Mouse (Mus musculus) lung, embryonic 14.5 days (tissue): Measurements from ENCODE around the gene Mapre3. TPM values are rescaled to one million over a fixed set of nuclear protein-coding genes. Genes with fewer than 3 reads are reported as not detected.
A peak's percentile ranks its signal among the peaks of the same experiment; 100 is the strongest.

ENCODE experiments used
- ATAC-seq: fragments of 200-750 bp; cut with Nextera tagmentation; 2 replicates; pipeline ENCODE4 v1.8.0; 2017; ENCODE audit warnings: mild to moderate bottlenecking, moderate TSS enrichment, moderate library complexity; ENCODE audit not compliant: insufficient read depth
- DNase-seq: peaks from one replicate; pipeline ENCODE4 v3.0.0-alpha.2; 2015
- H3K27ac ChIP-seq: fragments of 300-500 bp; sonication (generic); 2 replicates; pipeline ENCODE4 v1.5.1; 2014; ENCODE audit warnings: low read depth, mild to moderate bottlenecking, moderate library complexity
- H3K27me3 ChIP-seq: fragments of 300-500 bp; sonication (generic); 2 replicates; pipeline ENCODE4 v1.6.1; 2014; ENCODE audit warnings: low read length, control low read depth; ENCODE audit not compliant: insufficient read depth
- H3K36me3 ChIP-seq: fragments of 300-500 bp; sonication (generic); 2 replicates; pipeline ENCODE4 v1.6.1; 2014; ENCODE audit warnings: control low read depth; ENCODE audit not compliant: insufficient read depth
- H3K4me1 ChIP-seq: fragments of 300-500 bp; sonication (generic); 2 replicates; pipeline ENCODE4 v1.6.1; 2014; ENCODE audit warnings: antibody characterized with exemption, control low read depth; ENCODE audit not compliant: insufficient read depth
- H3K4me2 ChIP-seq: fragments of 300-500 bp; sonication (generic); 2 replicates; pipeline ENCODE4 v1.6.1; 2014; ENCODE audit warnings: mild to moderate bottlenecking
- H3K4me3 ChIP-seq: fragments of 300-500 bp; sonication (generic); 2 replicates; pipeline ENCODE4 v1.5.1; 2014; ENCODE audit warnings: low read depth, low read length
- H3K9ac ChIP-seq: fragments of 300-500 bp; sonication (generic); 2 replicates; pipeline ENCODE4 v1.6.1; 2014
- H3K9me3 ChIP-seq: fragments of 300-500 bp; sonication (generic); 2 replicates; pipeline ENCODE4 v1.6.1; 2016; ENCODE audit warnings: low read depth, low read length, control low read depth
- CTCF ChIP-seq: IDR thresholded peaks from 2 replicates; pipeline ENCODE4 v1.5.1; 2016; ENCODE audit warnings: antibody characterized with exemption, low read depth
- WGBS: fragments of 180-500 bp; shearing (Covaris S2); extraction: QIAGEN DNeasy Blood & Tissue Kit; methylation state at CpG from one replicate; pipeline ENCODE4 v1.1.7; 2014; 5-methylcytosine and 5-hydroxymethylcytosine counted together
- polyA plus RNA-seq: library from polyadenylated mRNA; unstranded; fragments of >200 nt; fragmentation: Nextera tagmentation; extraction: Ambion mirVana; gene quantifications from 2 replicates; pipeline ENCODE4 v1.2.1, GENCODE M21; 2014

The Mapre3 gene
- polyA plus RNA-seq, 1 experiment from 2014 or later = 17.9 TPM

- Histone ChIP-seq H3K9ac (no peak overlapping the region), H3K27ac (no peak overlapping the region), H3K36me3 (no peaks in the 10 kb centered on the region), H3K27me3 (no peaks in the 10 kb centered on the region), H3K4me2 (no peak overlapping the region), H3K9me3 (no peaks in the 10 kb centered on the region), H3K4me3 (no peak overlapping the region), H3K4me1 (no peaks in the 10 kb centered on the region; the same call in 1 of the 2 replicates)
- ATAC-seq (no peak), DNase-seq (no peak)
- WGBS = 60% methylated on average over 6 of the region's 6 CpGs
- no peak for TF ChIP-seq CTCF
These were observed 15.5 kb upstream of the Mapre3 start for GRCm38 (mm10) chr5:30798965-30799364.

- 55% methylated on average over 12 of the region's 12 CpGs for WGBS
- H3K9me3 ChIP-seq = no peaks in the 10 kb centered on the region
- no peak overlapping the region for H3K4me3 ChIP-seq
- no peak for TF ChIP-seq CTCF
- no peak overlapping the region for H3K27ac ChIP-seq
- no peak; the same call in 1 of the 2 replicates for ATAC-seq
- no peaks in the 10 kb centered on the region for H3K27me3 ChIP-seq
- H3K4me1 ChIP-seq = no peaks in the 10 kb centered on the region; the same call in 1 of the 2 replicates
- no peaks in the 10 kb centered on the region for H3K36me3 ChIP-seq
- H3K9ac ChIP-seq = no peak overlapping the region
- DNase-seq = peak; percentile 51
- H3K4me2 ChIP-seq = no peak overlapping the region
These were observed 11.5 kb upstream of the Mapre3 start for GRCm38 (mm10) chr5:30802724-30803467.

- Histone ChIP-seq H3K9ac (no peak overlapping the region), H3K36me3 (no peaks in the 10 kb centered on the region)
These were observed 8.3 kb upstream of the Mapre3 start for GRCm38 (mm10) chr5:30806106-30806505.

GRCm38 (mm10) chr5:30815120-30815465 lies 652 bp downstream of the Mapre3 start:
- H3K36me3 ChIP-seq = no peaks in the 10 kb centered on the region
- DNase-seq (no peak), ATAC-seq (no peak; the same call in 1 of the 2 replicates)
- H3K9ac ChIP-seq = peak overlapping the region; percentile 72
- no peaks in the 10 kb centered on the region for H3K9me3 ChIP-seq
- peaks cover 4% of the 10 kb centered on the region; the same call in 1 of the 2 replicates for H3K4me1 ChIP-seq
- peak overlapping the region; percentile 84 for H3K4me2 ChIP-seq
- peak overlapping the region; percentile 73 for H3K4me3 ChIP-seq
- H3K27ac ChIP-seq = no peak overlapping the region
- no peak for TF ChIP-seq CTCF
- WGBS = 2% methylated on average over 7 of the region's 7 CpGs
- H3K27me3 ChIP-seq = no peaks in the 10 kb centered on the region

More at GRCm38 (mm10) chr5:30806106-30806505, 8.3 kb upstream of the Mapre3 start:
- H3K4me1 ChIP-seq = no peaks in the 10 kb centered on the region; the same call in 1 of the 2 replicates
- H3K27me3 ChIP-seq = no peaks in the 10 kb centered on the region
- no peak overlapping the region for H3K4me2 ChIP-seq
- ATAC-seq (peak; percentile 65), DNase-seq (peak; percentile 96)
- H3K4me3 ChIP-seq = no peak overlapping the region
- peak; percentile 99 for TF ChIP-seq CTCF
- no peak overlapping the region for H3K27ac ChIP-seq
- no peaks in the 10 kb centered on the region for H3K9me3 ChIP-seq
- 4% methylated on average over 3 of the region's 3 CpGs for WGBS

GRCm38 (mm10) chr5:30816261-30816791 lies 1.9 kb downstream of the Mapre3 start:
- 50% methylated on average over 8 of the region's 8 CpGs for WGBS
- H3K9ac ChIP-seq = no peak overlapping the region
- H3K4me2 ChIP-seq = peak overlapping the region; percentile 13; the same call in 1 of the 2 replicates
- no peaks in the 10 kb centered on the region for H3K27me3 ChIP-seq
- no peak for TF ChIP-seq CTCF
- no peaks in the 10 kb centered on the region for H3K36me3 ChIP-seq
- H3K4me1 ChIP-seq = peaks cover 4% of the 10 kb centered on the region; the same call in 1 of the 2 replicates
- ATAC-seq (no peak), DNase-seq (no peak)
- H3K4me3 ChIP-seq = no peak overlapping the region
- H3K9me3 ChIP-seq = no peaks in the 10 kb centered on the region
- no peak overlapping the region for H3K27ac ChIP-seq

- Histone ChIP-seq H3K4me3 (no peak overlapping the region), H3K4me1 (peaks cover 4% of the 10 kb centered on the region; the same call in 1 of the 2 replicates), H3K9me3 (no peaks in the 10 kb centered on the region), H3K9ac (no peak overlapping the region), H3K4me2 (no peak overlapping the region), H3K27me3 (no peaks in the 10 kb centered on the region), H3K36me3 (no peaks in the 10 kb centered on the region), H3K27ac (no peak overlapping the region)
- 91% methylated on average over 8 of the region's 8 CpGs for WGBS
- DNase-seq = no peak
- TF ChIP-seq CTCF = no peak
- no peak for ATAC-seq
These were observed 4.4 kb downstream of the Mapre3 start for GRCm38 (mm10) chr5:30818758-30819309.

GRCm38 (mm10) chr5:30822689-30823088 lies 8.2 kb downstream of the Mapre3 start:
- TF ChIP-seq CTCF = no peak
- Histone ChIP-seq H3K4me2 (no peak overlapping the region), H3K9ac (no peak overlapping the region), H3K27me3 (no peaks in the 10 kb centered on the region), H3K36me3 (no peaks in the 10 kb centered on the region), H3K9me3 (no peaks in the 10 kb centered on the region), H3K4me3 (no peak overlapping the region), H3K27ac (no peak overlapping the region), H3K4me1 (no peaks in the 10 kb centered on the region)
- DNase-seq (no peak), ATAC-seq (no peak)
- 75% methylated on average over 5 of the region's 5 CpGs for WGBS
